8 mouse cellular contexts compared by ENCODE assay signal in the genomic region with DNA sequence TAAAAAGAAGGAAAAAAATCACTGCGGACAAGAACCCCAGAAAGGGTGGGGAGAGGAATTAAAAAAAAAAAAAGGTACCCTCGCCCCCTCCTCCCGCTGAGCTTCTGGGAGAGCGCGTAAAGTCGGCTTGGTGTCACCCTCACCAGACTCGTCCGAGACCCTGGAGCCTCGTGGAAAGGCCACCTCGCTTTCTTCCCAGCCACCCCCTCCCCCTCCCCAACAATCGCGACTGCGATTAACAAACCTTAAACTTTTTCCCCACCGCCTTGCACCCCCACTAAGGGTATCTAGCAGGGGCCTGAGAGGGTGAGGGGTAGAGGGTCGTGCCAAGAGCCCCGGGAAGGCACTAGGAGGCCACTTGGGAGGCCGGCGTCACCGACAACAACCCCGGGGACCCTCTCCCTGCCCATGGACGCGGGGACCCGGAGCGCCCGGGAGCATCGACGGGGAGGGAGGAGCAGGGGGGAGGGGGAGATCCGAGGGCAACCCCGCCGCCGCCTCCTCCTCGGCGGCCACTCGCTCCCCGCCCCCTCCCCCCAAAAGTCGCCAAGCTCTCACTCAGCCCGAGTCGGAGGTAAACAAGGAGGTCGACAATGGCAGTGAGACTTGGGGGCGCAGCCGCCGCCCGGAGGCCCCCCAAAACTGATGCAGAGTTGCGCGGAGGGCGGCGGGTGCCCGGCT. TPM values are rescaled to one million over a fixed set of nuclear protein-coding genes. Genes with fewer than 3 reads are reported as not detected.
DNase-seq lines count a peak whose midpoint lies in the region; ATAC-seq and TF ChIP-seq lines count a peak whose summit lies in the region.

No protein-coding gene starts in this region.

- no peak for TF ChIP-seq POLR2A in heart, adult 2 months (IDR thresholded peaks at IDR 0.05; ENCODE audit: insufficient read depth, low read depth, low read length)

- peak overlapping the region; percentile 98 for H3K9ac ChIP-seq in heart, adult 2 months (ENCODE audit: low read depth, low read length)
- H3K9ac ChIP-seq in neural tube, embryonic 11.5 days (ENCODE audit: low read length) = peak overlapping the region; percentile 96

- peak; percentile 12 for DNase-seq in urinary bladder, postnatal 25 days (ENCODE audit: low spot score)
- DNase-seq in urinary bladder, postnatal 10 days (ENCODE audit: low spot score) = no peak
- DNase-seq in heart, adult 2 months = peak; percentile 24 to 53
- DNase-seq in kidney, postnatal 4 days = peak; percentile 44 to 62
- DNase-seq in neural tube, embryonic 11.5 days (ENCODE audit: low spot score) = peak; percentile 75
- DNase-seq in layer of hippocampus, adult 8-10 months (ENCODE audit: low spot score in 2 of 2) = no peak

- peak overlapping the region; percentile 71 for H3K4me2 ChIP-seq in neural tube, embryonic 11.5 days (ENCODE audit: low read depth)

- no peaks in the 10 kb centered on the region for H3K9me3 ChIP-seq in erythroblast, embryonic 14.5 days (ENCODE audit: control insufficient read depth, low read length)
- H3K9me3 ChIP-seq in neural tube, embryonic 11.5 days (ENCODE audit: control insufficient read depth, low read length) = no peaks in the 10 kb centered on the region

- no peak for TF ChIP-seq CTCF in heart, adult 2 months (IDR thresholded peaks at IDR 0.05)

- WGBS in heart, adult 2 months = under 1% methylated on average over 45 of the region's 48 CpGs
- WGBS in neural tube, embryonic 11.5 days = 0% methylated on average over 28 of the region's 48 CpGs

- intact Hi-C loops in heart, adult 2 months (cut with DNase I) = no loop called here

- H3K79me2 ChIP-seq in heart, adult 2 months (replicated peaks; ENCODE audit: control insufficient read depth, insufficient read depth, low read length) = no peaks in the 10 kb centered on the region

- TF ChIP-seq EP300 in heart, adult 2 months (IDR thresholded peaks at IDR 0.05; ENCODE audit: insufficient read depth, low read depth, low read length) = no peak

- no peak for ATAC-seq in erythroblast, adult 5-6 weeks (replicated peaks; ENCODE audit: low FRiP score, poor library complexity, severe bottlenecking)
- peak; percentile 62 for ATAC-seq in neural tube, embryonic 11.5 days (ENCODE audit: insufficient read depth, low FRiP score, low TSS enrichment)

- peak overlapping the region; percentile 72 for H3K27ac ChIP-seq in heart, adult 2 months
- H3K27ac ChIP-seq in neural tube, embryonic 11.5 days (ENCODE audit: low read depth, low read length) = peak overlapping the region; percentile 98

- no peaks in the 10 kb centered on the region; the same call in 1 of the 2 replicates for H3K4me1 ChIP-seq in erythroblast, embryonic 14.5 days (ENCODE audit: control insufficient read depth)
- H3K4me1 ChIP-seq in heart, adult 2 months (ENCODE audit: control insufficient read depth, insufficient read depth, low read length) = peaks cover 1% of the 10 kb centered on the region; the same call in 1 of the 2 replicates
- 0 out of 2 replicates have a peak, but pooled peaks cover 3% of the 10 kb centered on the region for H3K4me1 ChIP-seq in neural tube, embryonic 11.5 days (ENCODE audit: control insufficient read depth, insufficient read depth, low read length)

- peak overlapping the region; percentile 55 for H3K4me3 ChIP-seq in erythroblast, embryonic 14.5 days (replicated peaks)
- peak overlapping the region; percentile 70 for H3K4me3 ChIP-seq in heart, adult 2 months
- peak overlapping the region; percentile 87 for H3K4me3 ChIP-seq in neural tube, embryonic 11.5 days (ENCODE audit: low read depth, low read length)

- peaks cover 42% of the 10 kb centered on the region for H3K27me3 ChIP-seq in erythroblast, embryonic 14.5 days (ENCODE audit: control insufficient read depth)
- 0 out of 2 replicates have a peak, but pooled peaks cover 2% of the 10 kb centered on the region for H3K27me3 ChIP-seq in heart, adult 2 months (ENCODE audit: control insufficient read depth, insufficient read depth, low read length)
- no peaks in the 10 kb centered on the region for H3K27me3 ChIP-seq in neural tube, embryonic 11.5 days (ENCODE audit: control insufficient read depth, insufficient read depth, low read length)

- no peaks in the 10 kb centered on the region for H3K36me3 ChIP-seq in erythroblast, embryonic 14.5 days (ENCODE audit: control insufficient read depth)
- H3K36me3 ChIP-seq in heart, adult 2 months (ENCODE audit: control insufficient read depth, insufficient read depth, low read length) = 0 out of 2 replicates have a peak, but pooled peaks cover 2% of the 10 kb centered on the region
- H3K36me3 ChIP-seq in neural tube, embryonic 11.5 days (ENCODE audit: control insufficient read depth, insufficient read depth, low read length) = no peaks in the 10 kb centered on the region

RNA-seq across cellular contexts. Expression of a gene that starts 20.7 kb away (rescaled TPM):
- polyA plus RNA-seq in erythroblast, embryonic 14.5 days (2012) = 0.03 TPM in 1 of 2 replicates, not detected in the other
- 13.4 and 28.6 TPM in 2 replicates for total RNA-seq in erythroblast, adult 5-6 weeks (2015; ENCODE audit: low replicate concordance)
- 1.4 and 3.3 TPM in 2 replicates for total RNA-seq in erythroblast, adult 5-6 weeks (2017; ENCODE audit: low replicate concordance)
- total RNA-seq in heart, adult 2 months (2021) = 10 to 100 TPM; 20.1 to 25.4 TPM
- polyA plus RNA-seq in heart, adult 2 months (2012; rRNA removed) = 10.9 and 18.4 TPM in 2 replicates
- 28.4 and 33.5 TPM in 2 replicates for polyA plus RNA-seq in neural tube, embryonic 11.5 days (2014; fragmentation: Nextera tagmentation; extraction: Ambion mirVana)
- total RNA-seq in layer of hippocampus, adult 8-10 months (2022) = 10 to 100 TPM; 82.6 to 97.6 (median 91.6) TPM

Comparison
In these comparisons a context has a peak if more than half of its experiments do, and no peak if none do; other contexts are left out.
1. DNase-seq: peak in urinary bladder, postnatal 25 days (single experiment), heart, adult 2 months (2 of 2), kidney, postnatal 4 days (2 of 2) and neural tube, embryonic 11.5 days (single experiment); none in urinary bladder, postnatal 10 days (single experiment) and layer of hippocampus, adult 8-10 months (0 of 2).
2. Peak in every context shown above with its lines, with median percentiles within 50 percentile points of each other: H3K4me3 ChIP-seq.